Mouse (Mus musculus): ENCODE results near the gene Pck2. TPM values are rescaled to one million over a fixed set of nuclear protein-coding genes. Genes with fewer than 3 reads are reported as not detected.
A peak's percentile ranks its signal among the peaks of the same experiment; 100 is the strongest.

Gene Pck2
- total RNA-seq, 2 experiments from 2014 or later, result 29.4 to 39.9 TPM

- peak; percentile 9 to 27 for DNase-seq
These were observed 12.1 kb upstream of the Pck2 start for GRCm38 (mm10) chr14:55527940-55528339.

- DNase-seq, result peak; percentile 45 to 72
These were observed 3.8 kb upstream of the Pck2 start for GRCm38 (mm10) chr14:55536116-55536745.

GRCm38 (mm10) chr14:55540787-55541321 is 788 bp downstream of the Pck2 start:
- peak; percentile 83 to 87 for DNase-seq

GRCm38 (mm10) chr14:55542268-55542667 is 2.2 kb downstream of the Pck2 start:
- no peak for DNase-seq

GRCm38 (mm10) chr14:55544334-55544733 is 4.3 kb downstream of the Pck2 start:
- no peak for DNase-seq

GRCm38 (mm10) chr14:55550191-55550590 is 10.1 kb downstream of the Pck2 start:
- DNase-seq, result no peak

- DNase-seq, result no peak
These were observed 11.3 kb downstream of the Pck2 start for GRCm38 (mm10) chr14:55551347-55551746.

- DNase-seq, result no peak
These were observed 11.7 kb downstream of the Pck2 start for GRCm38 (mm10) chr14:55551794-55552193.

- DNase-seq, result no peak
These were observed 14.6 kb downstream of the Pck2 start for GRCm38 (mm10) chr14:55554635-55555034.

GRCm38 (mm10) chr14:55555788-55556187 is 15.7 kb downstream of the Pck2 start:
- DNase-seq, result no peak

GRCm38 (mm10) chr14:55557003-55557402 is 16.9 kb downstream of the Pck2 start:
- peak; percentile 80 to 88 for DNase-seq

GRCm38 (mm10) chr14:55557587-55557986 is 17.5 kb downstream of the Pck2 start:
- DNase-seq, result no peak

- DNase-seq, result no peak
These were observed 18.8 kb downstream of the Pck2 start for GRCm38 (mm10) chr14:55558740-55559448.

GRCm38 (mm10) chr14:55559799-55560201 is 19.7 kb downstream of the Pck2 start, which contains the start of gene Dcaf11:
TSS of gene Dcaf11 (plus strand) at chr14:55560006.
- DNase-seq, result peak; percentile 94

- DNase-seq, result peak; percentile 98
These were observed 20.4 kb downstream of the Pck2 start, which contains the start of gene A730061H03Rik for GRCm38 (mm10) chr14:55560202-55561073. TSS of gene A730061H03Rik (minus strand) at chr14:55560406.

- DNase-seq, result no peak
These were observed 21.8 kb downstream of the Pck2 start for GRCm38 (mm10) chr14:55561860-55562259.

GRCm38 (mm10) chr14:55563249-55563648 is 23.2 kb downstream of the Pck2 start:
- no peak for DNase-seq

GRCm38 (mm10) chr14:55565748-55566147 is 25.7 kb downstream of the Pck2 start:
- no peak for DNase-seq

- DNase-seq, result no peak
These were observed 27.4 kb downstream of the Pck2 start for GRCm38 (mm10) chr14:55567496-55567895.

GRCm38 (mm10) chr14:55570588-55570987 is 30.5 kb downstream of the Pck2 start:
- no peak for DNase-seq

GRCm38 (mm10) chr14:55571760-55572159 is 31.7 kb downstream of the Pck2 start:
- no peak for DNase-seq

GRCm38 (mm10) chr14:55575302-55575701 is 35.2 kb downstream of the Pck2 start, which contains the start of gene Fitm1:
TSS of gene Fitm1 (plus strand) at chr14:55575617.
- DNase-seq, result peak in 1 of 2 experiments; percentile 42
